Comparison of ENCODE assay signal across 9 mouse cellular contexts in the genomic region with DNA sequence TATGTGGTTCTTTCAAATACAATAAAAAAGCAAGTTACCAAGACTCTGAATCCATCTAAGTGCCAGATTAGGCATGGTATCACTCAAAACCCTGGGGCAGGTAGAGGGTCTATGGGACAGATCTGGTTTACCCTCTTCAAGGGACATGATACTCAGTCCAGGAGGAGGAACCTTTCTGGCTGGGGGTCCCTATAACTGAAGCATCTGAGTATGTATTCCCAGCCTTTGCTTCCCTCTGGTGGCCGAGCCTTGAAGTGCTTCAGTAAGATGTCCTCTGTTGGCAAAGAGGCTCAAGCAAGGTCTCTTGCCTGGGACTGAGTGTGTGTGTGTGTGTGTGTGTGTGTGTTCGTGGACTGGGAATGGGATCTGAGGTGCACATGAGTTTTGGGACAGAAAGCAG.
DNase-seq lines count a peak whose midpoint lies in the region; ATAC-seq lines count a peak whose summit lies in the region.
"Had no signal": no experiment of that assay in that cellular context is flagged by ENCODE, and none has a peak within 500 bp of the region (broad histone marks: within the 10 kb centered on the region; RNA-seq: fewer than 3 reads in every experiment).

No protein-coding gene starts in this region.

- no peak overlapping the region for H3K4me2 ChIP-seq in neural tube, embryonic 11.5 days (ENCODE audit: low read depth)
- H3K4me2 ChIP-seq: heart, embryonic 15.5 days had no signal

- no peaks in the 10 kb centered on the region for H3K27me3 ChIP-seq in neural tube, embryonic 11.5 days (ENCODE audit: control insufficient read depth, insufficient read depth, low read length)
- H3K27me3 ChIP-seq: heart, embryonic 15.5 days had no signal

- intact Hi-C loops in left cerebral cortex, postnatal 4 days (cut with DNase I) = loop anchor here (2.0 kb wide), 1 partner anchor 356 kb away; no protein-coding TSS in a partner anchor

- H3K27ac ChIP-seq in neural tube, embryonic 11.5 days (ENCODE audit: low read depth, low read length) = no peak overlapping the region
- H3K27ac ChIP-seq: heart, embryonic 15.5 days had no signal

- no peak overlapping the region for H3K9ac ChIP-seq in neural tube, embryonic 11.5 days (ENCODE audit: low read length)
- H3K9ac ChIP-seq: heart, embryonic 15.5 days had no signal

- no peaks in the 10 kb centered on the region for H3K36me3 ChIP-seq in neural tube, embryonic 11.5 days (ENCODE audit: control insufficient read depth, insufficient read depth, low read length)
- H3K36me3 ChIP-seq: heart, embryonic 15.5 days had no signal

- no peak for ATAC-seq in cerebellum, adult (ENCODE audit: insufficient number of reproducible peaks, low FRiP score, low TSS enrichment)
- peak; percentile 45; the same call in 1 of the 2 replicates for ATAC-seq in neural tube, embryonic 11.5 days (ENCODE audit: insufficient read depth, low FRiP score, low TSS enrichment)

- 10% methylated on average over 2 of the region's 2 CpGs for WGBS in neural tube, embryonic 11.5 days

- 0 out of 2 replicates have a peak, but pooled peaks cover 3% of the 10 kb centered on the region for H3K4me1 ChIP-seq in neural tube, embryonic 11.5 days (ENCODE audit: control insufficient read depth, insufficient read depth, low read length)
- H3K4me1 ChIP-seq: heart, embryonic 15.5 days had no signal

- no peaks in the 10 kb centered on the region for H3K9me3 ChIP-seq in neural tube, embryonic 11.5 days (ENCODE audit: control insufficient read depth, low read length)
- H3K9me3 ChIP-seq: heart, embryonic 15.5 days had no signal

- no peak overlapping the region for H3K4me3 ChIP-seq in neural tube, embryonic 11.5 days (ENCODE audit: low read depth, low read length)
- H3K4me3 ChIP-seq: heart, embryonic 15.5 days had no signal

- DNase-seq in cerebellum, adult 11 months = peak; percentile 6
- peak; percentile 32 to 49 for DNase-seq in cerebellum, postnatal 36 days
- DNase-seq in gastrocnemius, adult 8-10 months (ENCODE audit: low spot score in 2 of 2) = peak; percentile 5 to 7
- DNase-seq in kidney, adult 9 months = peak; percentile 57
- peak; percentile 84 for DNase-seq in left cerebral cortex, postnatal 4 days
- DNase-seq in neural tube, embryonic 11.5 days (ENCODE audit: low spot score) = peak; percentile 79
- DNase-seq in thymus, postnatal 4 days = peak; percentile 75

Comparison
In these comparisons a context has a peak if more than half of its experiments do, and no peak if none do; other contexts are left out.
1. DNase-seq: peak in every context shown above with its lines; median percentile 84 in left cerebral cortex, postnatal 4 days; 79 in neural tube, embryonic 11.5 days; 75 in thymus, postnatal 4 days; 57 in kidney, adult 9 months; 40 in cerebellum, postnatal 36 days; 6 in cerebellum, adult 11 months; 6 in gastrocnemius, adult 8-10 months.